Mouse (Mus musculus) thymus, postnatal 10 days (tissue): ENCODE results near the gene Mia2.
"Not testable (repeated sequence)": the region's sequence is repeated elsewhere in the genome, so short reads cannot be mapped to it uniquely, and the experiment has no call there.

ENCODE experiments used
- DNase-seq, 2 experiments: peaks; one replicate each; pipeline ENCODE4 v3.0.0; 2021; ENCODE audit warnings: low spot score in 2 of 2

The Mia2 gene

GRCm38 (mm10) chr12:59095104-59096025, at the start of gene Mia2:
TSS of gene Mia2 (plus strand) at chr12:59095799.
- DNase-seq: no peak

DNA sequence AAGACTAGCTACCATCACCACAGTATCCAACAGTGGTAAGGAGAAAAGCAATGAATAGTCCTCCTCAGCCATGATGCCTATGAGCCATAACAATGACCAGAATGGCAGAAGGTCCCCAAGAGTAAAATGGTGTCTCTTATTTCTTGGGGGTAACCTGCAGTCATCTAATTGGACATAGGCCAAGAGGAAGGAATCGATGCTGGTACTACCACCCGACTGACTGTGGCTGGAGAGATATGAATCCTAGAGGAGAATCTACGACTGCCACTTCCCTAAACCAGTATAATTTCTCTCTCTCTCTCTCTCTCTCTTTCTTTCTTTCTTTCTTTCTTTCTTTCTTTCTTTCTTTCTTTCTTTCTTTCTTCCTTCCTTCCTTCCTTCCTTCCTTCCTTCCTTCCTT, 43.1 kb upstream of the Mia2 start:
- DNase-seq: no peak

DNA sequence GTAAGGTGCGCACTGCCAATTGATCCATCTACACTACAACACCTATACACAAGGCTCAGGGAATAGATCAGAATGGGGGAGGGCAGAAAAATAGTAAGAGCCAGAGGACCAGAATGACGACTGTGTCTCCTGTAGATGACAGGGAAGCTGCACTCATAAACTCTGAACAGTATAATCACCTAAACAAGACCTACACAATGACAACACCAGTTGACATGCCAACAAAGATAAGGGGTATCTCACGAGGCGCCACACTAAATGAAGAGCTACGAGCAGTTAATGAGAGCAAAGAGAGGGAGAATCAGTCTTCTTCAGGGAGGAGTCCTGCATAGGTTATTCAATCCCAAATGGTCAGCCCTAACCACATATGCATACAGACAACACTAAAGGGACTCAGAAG, 42.4 kb upstream of the Mia2 start:
- DNase-seq: no peak

- DNase-seq: no peak
These were observed 41.6 kb upstream of the Mia2 start for GRCm38 (mm10) chr12:59053976-59054375.

DNA sequence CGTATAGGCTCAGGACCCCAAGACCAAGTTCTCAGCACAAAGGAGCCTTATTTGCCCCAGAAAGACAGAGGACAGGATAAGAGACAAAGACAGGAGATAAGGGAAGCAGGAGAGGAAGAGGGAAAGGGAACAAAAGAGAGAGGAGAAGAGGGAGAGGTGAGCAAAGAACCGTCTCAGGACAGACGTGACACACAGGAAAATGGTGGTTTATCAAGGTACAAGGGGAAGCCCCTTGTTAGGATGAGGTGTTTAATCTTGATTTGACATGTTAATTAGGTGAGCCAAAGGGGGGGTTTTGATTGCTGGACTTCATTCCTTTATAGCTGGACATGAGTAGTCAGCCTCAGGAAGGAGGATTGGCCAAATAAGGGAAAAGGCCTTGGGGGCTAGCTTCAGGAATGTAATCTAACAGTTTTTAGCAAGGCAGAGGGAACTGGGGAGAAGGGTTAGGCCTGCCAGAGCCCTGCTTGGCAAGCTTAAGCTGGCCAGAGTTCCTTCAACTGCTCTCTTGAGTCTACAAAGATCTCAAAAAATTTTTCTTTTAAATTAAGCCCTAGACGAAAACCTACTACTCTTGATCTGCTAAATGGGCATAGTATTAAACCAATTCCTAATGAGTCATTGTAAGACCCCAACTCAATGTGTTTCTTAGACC, 40.3 kb upstream of the Mia2 start:
- DNase-seq: no peak

DNA sequence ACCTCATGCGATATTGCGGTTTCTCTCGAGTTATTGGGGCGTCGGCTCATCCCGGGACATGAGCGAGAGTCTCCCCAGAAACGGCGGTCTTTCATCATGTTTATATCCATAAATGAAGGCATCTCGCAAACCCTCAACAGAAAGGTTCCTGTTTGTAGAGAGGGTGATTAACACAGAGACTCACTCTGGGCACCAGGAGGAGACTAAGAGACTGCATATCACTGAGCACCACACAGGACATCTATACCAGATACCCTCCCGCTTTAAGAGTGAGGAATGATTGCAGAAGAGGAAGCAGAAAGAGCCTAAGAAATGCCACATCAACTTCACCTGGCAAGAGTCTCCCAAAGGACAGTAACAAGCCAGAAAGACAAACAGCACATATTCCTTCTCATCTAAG, 39.4 kb upstream of the Mia2 start:
- DNase-seq: no peak

DNA sequence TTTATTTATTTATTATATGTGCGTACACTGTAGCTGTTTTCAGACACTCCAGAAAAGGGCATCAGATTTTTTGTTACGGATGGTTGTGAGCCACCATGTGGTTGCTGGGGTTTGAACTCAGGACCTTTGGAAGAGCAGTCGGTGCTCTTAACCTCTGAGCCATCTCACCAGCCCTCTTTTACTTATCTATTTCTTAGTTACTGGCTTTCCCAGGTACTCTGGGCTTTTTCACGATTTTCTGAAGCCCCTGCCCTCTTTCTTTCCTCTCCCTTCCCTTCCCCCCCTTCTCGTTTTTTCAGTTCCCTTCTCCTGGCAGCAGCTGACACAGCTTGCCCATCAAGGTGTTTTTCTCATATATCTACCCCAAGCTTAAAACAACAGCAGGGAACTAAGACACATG, 37.4 kb upstream of the Mia2 start:
- DNase-seq: not testable (repeated sequence)

DNA sequence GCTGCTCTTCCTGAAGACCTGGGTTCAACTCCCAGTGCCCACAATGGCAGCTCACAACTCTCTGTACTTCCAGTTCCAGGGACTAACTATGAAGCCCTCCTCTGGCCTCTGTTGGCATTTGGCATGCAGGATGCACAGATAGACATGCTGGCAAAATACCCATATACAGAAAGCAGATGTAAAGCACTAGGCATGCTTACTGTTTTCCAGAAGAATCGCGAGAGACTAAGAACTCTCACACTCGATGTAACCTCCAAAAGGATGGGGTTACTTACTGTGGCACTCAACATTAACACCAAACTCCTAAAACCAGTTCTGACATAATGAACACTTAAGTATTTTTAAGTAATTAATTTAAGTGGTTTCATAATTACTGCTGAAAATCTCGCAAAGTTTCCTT, 35.3 kb upstream of the Mia2 start:
- no peak for DNase-seq

GRCm38 (mm10) chr12:59060993-59061595, 34.5 kb upstream of the Mia2 start, which contains the start of gene Trappc6b:
TSS of gene Trappc6b (minus strand) at chr12:59061472.
- peak; percentile 50 to 66 for DNase-seq

- no peak for DNase-seq
These were observed 30.8 kb upstream of the Mia2 start for GRCm38 (mm10) chr12:59064837-59065236.

DNA sequence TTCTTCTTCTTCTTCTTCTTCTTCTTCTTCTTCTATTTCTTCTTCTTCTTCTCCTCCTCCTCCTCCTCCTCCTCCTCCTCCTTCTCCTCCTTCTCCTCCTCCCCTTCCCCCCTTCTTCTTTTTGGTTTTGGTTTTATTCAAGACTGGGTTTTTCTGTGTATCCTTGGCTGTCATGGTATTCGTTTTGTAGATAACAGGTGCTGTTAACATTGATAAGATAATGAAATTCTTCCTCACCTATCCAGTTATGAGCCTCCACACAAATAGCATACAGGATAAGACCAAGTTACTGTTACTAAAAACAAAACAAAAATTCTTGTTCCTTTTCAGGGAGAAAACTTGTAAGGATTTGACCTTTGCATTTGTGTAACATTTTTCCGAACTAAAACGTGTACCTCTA, 29.8 kb upstream of the Mia2 start:
- no peak for DNase-seq

GRCm38 (mm10) chr12:59066448-59067077, 29.0 kb upstream of the Mia2 start, which contains the start of gene Pnn:
TSS of gene Pnn (plus strand) at chr12:59066884.
- DNase-seq: peak; percentile 94 to 97

GRCm38 (mm10) chr12:59067095-59067494, 28.5 kb upstream of the Mia2 start:
- DNase-seq: peak in 1 of 2 experiments; percentile 55

GRCm38 (mm10) chr12:59068791-59069190, 26.8 kb upstream of the Mia2 start:
- DNase-seq: no peak

- DNase-seq: no peak
These were observed 23.3 kb upstream of the Mia2 start for GRCm38 (mm10) chr12:59072286-59072685.

GRCm38 (mm10) chr12:59074052-59074451, 21.5 kb upstream of the Mia2 start:
- DNase-seq: no peak

DNA sequence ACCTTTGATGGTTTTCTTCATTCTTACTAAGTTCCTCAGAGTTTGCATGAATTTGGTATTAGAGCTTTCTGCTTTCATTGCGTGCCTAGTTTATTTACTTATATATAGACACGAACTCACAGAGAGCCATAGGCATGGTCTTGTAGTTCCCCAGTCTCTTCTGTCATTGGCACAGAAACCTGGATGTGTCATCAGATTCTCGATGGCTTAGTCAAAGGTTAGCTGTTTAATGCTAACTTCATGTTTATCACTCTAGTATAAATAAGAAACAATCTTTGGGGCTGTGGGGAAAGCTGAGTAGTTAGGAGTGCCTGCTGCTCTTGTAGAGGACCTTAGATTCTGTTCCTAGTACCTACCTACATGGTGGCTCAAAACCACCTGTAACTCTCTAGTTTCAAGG, 18.6 kb upstream of the Mia2 start:
- DNase-seq: no peak

DNA sequence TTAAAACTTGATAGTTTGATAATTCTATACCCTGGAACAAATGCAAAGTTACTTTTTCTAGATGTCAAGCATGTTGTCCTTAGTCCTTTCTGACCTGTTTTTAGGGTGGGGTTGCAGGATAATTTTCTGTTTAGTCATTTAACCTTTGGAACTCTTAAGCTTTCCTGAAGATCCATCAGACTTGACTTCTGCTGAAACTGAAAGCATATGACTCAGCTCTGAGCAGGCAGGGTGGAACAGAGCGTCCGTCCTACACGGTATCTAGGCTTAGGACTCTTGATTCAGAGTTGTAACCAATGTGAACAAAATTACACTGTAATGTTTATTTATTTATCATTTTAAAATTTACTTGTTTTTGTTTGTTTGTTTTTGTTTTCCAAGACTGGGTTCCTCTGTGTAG, 17.7 kb upstream of the Mia2 start:
- no peak for DNase-seq

DNA sequence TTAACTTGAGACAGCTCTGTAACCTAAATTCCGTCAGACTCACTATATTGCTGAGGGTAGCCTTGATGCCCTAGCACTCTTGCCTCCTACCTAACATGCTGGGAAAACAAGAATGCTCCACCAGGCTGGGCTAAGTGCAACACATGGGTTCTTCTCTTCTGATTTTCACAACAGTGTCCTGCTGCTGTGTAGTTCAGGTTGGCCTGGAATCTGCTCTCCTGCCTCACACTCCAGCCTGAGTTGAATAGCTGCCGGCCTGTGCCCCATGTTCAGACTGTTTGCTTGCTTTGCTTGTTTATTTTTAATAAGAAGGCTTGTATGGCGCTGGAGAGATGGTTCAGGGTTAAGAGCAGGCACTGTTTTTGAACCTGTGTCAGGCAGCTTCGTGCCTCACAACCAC, 15.1 kb upstream of the Mia2 start:
- DNase-seq: no peak

DNA sequence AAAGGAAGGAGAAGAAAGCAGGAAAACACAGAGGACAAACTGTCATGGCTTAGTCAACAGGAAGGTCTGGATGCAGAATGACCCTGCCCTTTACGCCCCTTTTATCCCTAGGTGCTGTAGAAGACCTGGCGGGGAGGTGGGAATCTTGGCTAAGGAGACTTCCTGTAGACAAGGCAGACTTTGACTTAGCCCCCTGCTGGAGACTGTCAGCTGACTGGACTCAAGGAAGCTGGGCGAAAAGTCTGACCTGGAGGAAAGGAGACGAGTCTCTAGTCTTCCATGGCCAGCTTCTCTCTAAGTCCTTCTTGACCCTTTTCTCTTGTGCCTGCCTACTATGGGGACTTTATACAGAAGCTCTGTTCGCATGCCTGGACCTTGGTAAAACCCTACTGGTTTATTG, 11.2 kb upstream of the Mia2 start:
- no peak for DNase-seq

GRCm38 (mm10) chr12:59086171-59086570, 9.4 kb upstream of the Mia2 start:
- DNase-seq: no peak

GRCm38 (mm10) chr12:59093543-59093942, 2.1 kb upstream of the Mia2 start:
- no peak for DNase-seq
